Mouse (Mus musculus) lung, postnatal 0 days (tissue): ENCODE data around the gene Eno3.

Source experiments
- CTCF ChIP-seq: IDR thresholded peaks from 2 replicates; pipeline ENCODE4 v1.5.1; 2016; ENCODE audit warnings: antibody characterized with exemption, mild to moderate bottlenecking
- EP300 ChIP-seq: IDR thresholded peaks from 2 replicates; pipeline ENCODE4 v1.6.1; 2016; ENCODE audit warnings: antibody characterized with exemption, mild to moderate bottlenecking, control low read depth

GRCm38 (mm10) chr11:70644564-70645103 lies 12.4 kb upstream of the Eno3 start:
- TF ChIP-seq CTCF (no peak), EP300 (no peak)
